Comparison of ENCODE assay signal across 20 mouse cellular contexts in the genomic region with DNA sequence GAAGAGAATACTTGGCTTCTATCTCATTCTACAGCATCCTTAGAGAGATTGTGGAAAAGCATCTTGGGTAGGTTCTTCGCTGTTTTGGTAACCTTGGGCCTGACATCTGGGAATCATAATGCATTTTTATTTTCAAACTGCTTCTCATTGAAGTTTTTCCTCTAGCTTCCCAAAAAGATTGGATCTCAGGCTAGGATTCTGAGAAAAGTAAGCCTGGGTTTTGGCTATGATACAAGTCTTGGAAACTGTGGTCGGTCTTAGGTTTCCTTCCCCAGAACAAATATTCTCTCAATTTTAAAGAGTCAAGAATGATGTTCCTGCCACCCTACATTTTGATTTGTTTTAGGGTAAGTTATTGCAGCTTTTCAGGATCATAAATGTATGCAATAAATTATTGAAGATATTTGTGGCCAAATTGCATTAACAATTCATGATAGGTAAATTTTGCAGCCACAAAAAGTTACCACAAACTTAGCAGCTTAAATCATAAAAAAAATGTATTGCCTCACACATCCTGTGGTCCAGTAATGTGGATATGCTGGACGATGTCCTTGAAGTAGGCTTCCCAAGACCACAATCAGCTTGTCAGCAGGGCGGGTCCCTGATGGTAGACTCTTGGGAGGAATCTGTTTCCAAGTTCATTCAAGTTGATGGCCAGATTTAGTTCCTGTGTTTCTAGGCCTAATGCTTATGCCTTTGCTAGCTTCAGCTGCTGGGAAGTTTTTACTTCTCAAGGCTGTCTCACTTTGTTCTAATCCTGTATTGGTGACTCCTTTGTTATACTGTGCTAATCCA.
DNase-seq lines count a peak whose midpoint lies in the region; ATAC-seq and TF ChIP-seq lines count a peak whose summit lies in the region.
"Had no signal": no experiment of that assay in that cellular context is flagged by ENCODE, and none has a peak within 500 bp of the region (broad histone marks: within the 10 kb centered on the region; RNA-seq: fewer than 3 reads in every experiment).

No protein-coding gene starts in this region.

- TF ChIP-seq EP300 in heart, adult 2 months (IDR thresholded peaks at IDR 0.05; ENCODE audit: insufficient read depth, low read depth, low read length), result 0 out of 2 replicates have a peak, but pooled peaks have one; percentile 32
- no peak for TF ChIP-seq EP300 in stomach, postnatal 0 days (optimal IDR thresholded peaks at IDR 0.05)

- H3K9ac ChIP-seq in heart, adult 2 months (ENCODE audit: low read depth, low read length), result no peak overlapping the region
- no peak overlapping the region for H3K9ac ChIP-seq in stomach, postnatal 0 days (ENCODE audit: low read length)
- H3K9ac ChIP-seq: hindbrain, embryonic 14.5 days; intestine, embryonic 15.5 days; limb, embryonic 12.5 days; liver, embryonic 14.5 days; midbrain, embryonic 13.5 days had no signal

- WGBS in heart, adult 2 months, result 63% methylated on average over 4 of the region's 4 CpGs
- WGBS in stomach, postnatal 0 days, result 71% methylated on average over 4 of the region's 4 CpGs

- no peak overlapping the region for H3K4me2 ChIP-seq in stomach, postnatal 0 days (replicated peaks; ENCODE audit: low read depth)
- H3K4me2 ChIP-seq: hindbrain, embryonic 14.5 days; intestine, embryonic 15.5 days; limb, embryonic 12.5 days; midbrain, embryonic 13.5 days had no signal

- H3K4me1 ChIP-seq in heart, adult 2 months (ENCODE audit: control insufficient read depth, insufficient read depth, low read length), result no peaks in the 10 kb centered on the region
- no peaks in the 10 kb centered on the region for H3K4me1 ChIP-seq in stomach, postnatal 0 days (replicated peaks; ENCODE audit: control insufficient read depth, insufficient read depth)
- H3K4me1 ChIP-seq: intestine, embryonic 15.5 days; limb, embryonic 12.5 days; midbrain, embryonic 13.5 days had no signal

- 0 out of 2 replicates have a peak overlapping the region, but pooled peaks have one; percentile 10 for H3K27ac ChIP-seq in heart, adult 2 months
- no peak overlapping the region for H3K27ac ChIP-seq in stomach, postnatal 0 days (replicated peaks)
- H3K27ac ChIP-seq: hindbrain, embryonic 14.5 days; intestine, embryonic 15.5 days; limb, embryonic 12.5 days; liver, embryonic 14.5 days; midbrain, embryonic 13.5 days had no signal

- H3K9me3 ChIP-seq in stomach, postnatal 0 days (ENCODE audit: control insufficient read depth, low read length), result no peaks in the 10 kb centered on the region
- H3K9me3 ChIP-seq: G1E; intestine, embryonic 15.5 days; limb, embryonic 12.5 days; midbrain, embryonic 13.5 days had no signal

- no peak overlapping the region for H3K4me3 ChIP-seq in heart, adult 2 months
- H3K4me3 ChIP-seq in stomach, postnatal 0 days (ENCODE audit: low read depth, low read length), result no peak overlapping the region
- H3K4me3 ChIP-seq: erythroblast, embryonic 14.5 days; intestine, embryonic 15.5 days; limb, embryonic 12.5 days; midbrain, embryonic 13.5 days had no signal

- H3K27me3 ChIP-seq in heart, adult 2 months (ENCODE audit: control insufficient read depth, insufficient read depth, low read length), result no peaks in the 10 kb centered on the region
- H3K27me3 ChIP-seq in stomach, postnatal 0 days (ENCODE audit: control insufficient read depth, insufficient read depth, low read length), result no peaks in the 10 kb centered on the region
- H3K27me3 ChIP-seq: intestine, embryonic 15.5 days; limb, embryonic 12.5 days; midbrain, embryonic 13.5 days had no signal

- peak; percentile 24 to 61 for DNase-seq in heart, adult 2 months
- no peak for DNase-seq in heart, postnatal 4 days
- DNase-seq in 3134 (ENCODE audit: extremely low read depth, insufficient read length, low spot score), result peak; percentile 34
- DNase-seq in NIH3T3 (ENCODE audit: low read depth), result peak; percentile 75
- DNase-seq in heart, postnatal 10 days, result peak; percentile 25 to 29
- DNase-seq in adrenal gland, postnatal 36 days, result no peak
- no peak for DNase-seq in stomach, postnatal 0 days (ENCODE audit: low spot score)
- DNase-seq: adrenal gland, adult 2 months; cerebellum, postnatal 25 days; kidney, postnatal 10 days; thymus, postnatal 36 days had no signal

- H3K36me3 ChIP-seq in heart, adult 2 months (ENCODE audit: control insufficient read depth, insufficient read depth, low read length), result no peaks in the 10 kb centered on the region
- no peaks in the 10 kb centered on the region for H3K36me3 ChIP-seq in stomach, postnatal 0 days (ENCODE audit: control insufficient read depth, insufficient read depth, low read length)
- H3K36me3 ChIP-seq: G1E; intestine, embryonic 15.5 days; limb, embryonic 12.5 days; midbrain, embryonic 13.5 days had no signal

- TF ChIP-seq CTCF in heart, adult 2 months (IDR thresholded peaks at IDR 0.05), result no peak
- TF ChIP-seq CTCF in stomach, postnatal 0 days (IDR thresholded peaks at IDR 0.05; ENCODE audit: low read depth), result no peak

- intact Hi-C loops in heart, adult 2 months (cut with DNase I), result no loop called here
- intact Hi-C loops in heart, postnatal 10 days (cut with DNase I), result no loop called here

- H3K79me2 ChIP-seq in heart, adult 2 months (replicated peaks; ENCODE audit: control insufficient read depth, insufficient read depth, low read length), result no peaks in the 10 kb centered on the region

- TF ChIP-seq POLR2A in heart, adult 2 months (IDR thresholded peaks at IDR 0.05; ENCODE audit: insufficient read depth, low read depth, low read length), result no peak

- no peak for ATAC-seq in stomach, postnatal 0 days (ENCODE audit: low FRiP score, low TSS enrichment)
- ATAC-seq: CD4-positive, CD25-positive, alpha-beta regulatory T cell, adult 4 months; forebrain, embryonic 16.5 days; intestine, embryonic 15.5 days; midbrain, embryonic 13.5 days had no signal

Comparison
In these comparisons a context has a peak if more than half of its experiments do, and no peak if none do; other contexts are left out.
1. DNase-seq: peak in heart, adult 2 months (2 of 2), 3134 (single experiment), NIH3T3 (single experiment) and heart, postnatal 10 days (2 of 2); none in heart, postnatal 4 days (single experiment), adrenal gland, postnatal 36 days (0 of 2) and stomach, postnatal 0 days (single experiment).